Mouse (Mus musculus): ENCODE measurements around the gene Mrpl32. TPM values are rescaled to one million over a fixed set of nuclear protein-coding genes. Genes with fewer than 3 reads are reported as not detected.

Mrpl32 gene
- 28.2 and 42.2 TPM in 2 replicates for total RNA-seq (2012; rRNA removed)

- H3K9me3 ChIP-seq (ENCODE audit: control insufficient read depth, insufficient read depth, low read depth, low read length) = no peaks in the 10 kb centered on the region
- peak within 1 kb of the TSS; percentile 87 to 90 for H3K4me3 ChIP-seq (ENCODE audit: insufficient read depth in 1 of 2, low read depth in 1 of 2, low read length in 2 of 2, poor library complexity in 1 of 2, severe bottlenecking in 1 of 2)
- H3K36me3 ChIP-seq (ENCODE audit: control insufficient read depth, insufficient read depth, low read length, poor library complexity, severe bottlenecking) = peaks cover 9% of the 10 kb centered on the region
- DNase-seq (ENCODE audit: low read depth, low spot score) = peak; percentile 95
- TF ChIP-seq HCFC1 (IDR thresholded peaks at IDR 0.05; ENCODE audit: borderline replicate concordance, insufficient read depth, low read length) (peak; percentile 99), ZNF384 (IDR thresholded peaks at IDR 0.05; ENCODE audit: low read depth, low read length) (peak; percentile 100), CHD2 (IDR thresholded peaks at IDR 0.05; ENCODE audit: low read depth, low read length) (no peak)
- peak within 1 kb of the TSS; percentile 33; the same call in 1 of the 2 replicates for H3K27ac ChIP-seq (ENCODE audit: insufficient read depth, low read depth, low read length, poor library complexity, severe bottlenecking)
- in situ Hi-C loops (cut with MboI; ENCODE audit: low sequenced_read_pairs in 2 of 2, unreplicated experiment in 2 of 2) = no loop called here
- H3K4me1 ChIP-seq (ENCODE audit: control insufficient read depth in 2 of 2, insufficient read depth in 2 of 2, low read length in 2 of 2, poor library complexity in 1 of 2) = peaks cover 0 to 2% of the 10 kb centered on the region in 2 experiments; a peak in 2 of 4 replicates
- H3K9ac ChIP-seq (ENCODE audit: insufficient read depth, low read depth, low read length, poor library complexity, severe bottlenecking) = peak within 1 kb of the TSS; percentile 96
Measured at GRCm38 (mm10) chr13:14612926-14613529, at the start of gene Mrpl32, which contains the start of gene Psma2. Gene Mrpl32 (minus strand): TSS chr13:14613165. Gene Psma2 (plus strand): TSS chr13:14613240.

GRCm38 (mm10) chr13:14649301-14649700 is 36.3 kb upstream of the Mrpl32 start:
- Histone ChIP-seq H3K9me3 (ENCODE audit: control insufficient read depth, insufficient read depth, low read depth, low read length) (no peaks in the 10 kb centered on the region), H3K27ac (ENCODE audit: insufficient read depth, low read depth, low read length, poor library complexity, severe bottlenecking) (no peak overlapping the region), H3K9ac (ENCODE audit: insufficient read depth, low read depth, low read length, poor library complexity, severe bottlenecking) (no peak overlapping the region), H3K4me3 (ENCODE audit: insufficient read depth in 1 of 2, low read depth in 1 of 2, low read length in 2 of 2, poor library complexity in 1 of 2, severe bottlenecking in 1 of 2) (no peak overlapping the region), H3K36me3 (ENCODE audit: control insufficient read depth, insufficient read depth, low read length, poor library complexity, severe bottlenecking) (no peaks in the 10 kb centered on the region), H3K4me1 (ENCODE audit: control insufficient read depth in 2 of 2, insufficient read depth in 2 of 2, low read length in 2 of 2, poor library complexity in 1 of 2) (no peaks in the 10 kb centered on the region)
- TF ChIP-seq HCFC1 (IDR thresholded peaks at IDR 0.05; ENCODE audit: borderline replicate concordance, insufficient read depth, low read length) (no peak), ZNF384 (IDR thresholded peaks at IDR 0.05; ENCODE audit: low read depth, low read length) (peak; percentile 91)
- DNase-seq (ENCODE audit: low read depth, low spot score) = no peak
- in situ Hi-C loops (cut with MboI; ENCODE audit: low sequenced_read_pairs in 2 of 2, unreplicated experiment in 2 of 2) = loop anchor here in 1 of 2 experiments (10.0 kb wide), 2 partner anchors 686 to 1116 kb away; no protein-coding TSS in a partner anchor

- DNase-seq (ENCODE audit: low read depth, low spot score) = no peak
- no peak overlapping the region for H3K9ac ChIP-seq (ENCODE audit: insufficient read depth, low read depth, low read length, poor library complexity, severe bottlenecking)
- no peaks in the 10 kb centered on the region for H3K9me3 ChIP-seq (ENCODE audit: control insufficient read depth, insufficient read depth, low read depth, low read length)
- H3K36me3 ChIP-seq (ENCODE audit: control insufficient read depth, insufficient read depth, low read length, poor library complexity, severe bottlenecking) = peaks cover 24% of the 10 kb centered on the region
- H3K4me1 ChIP-seq (ENCODE audit: control insufficient read depth in 2 of 2, insufficient read depth in 2 of 2, low read length in 2 of 2, poor library complexity in 1 of 2) = 0 out of 4 replicates have a peak, but pooled peaks cover 0 to 2% of the 10 kb centered on the region in 2 experiments
- H3K4me3 ChIP-seq (ENCODE audit: insufficient read depth in 1 of 2, low read depth in 1 of 2, low read length in 2 of 2, poor library complexity in 1 of 2, severe bottlenecking in 1 of 2) = no peak overlapping the region
- no peak for TF ChIP-seq ZNF384 (IDR thresholded peaks at IDR 0.05; ENCODE audit: low read depth, low read length)
- TF ChIP-seq ZC3H11A (IDR thresholded peaks at IDR 0.05; ENCODE audit: borderline replicate concordance, low read depth, low read length) = no peak
- TF ChIP-seq HCFC1 (IDR thresholded peaks at IDR 0.05; ENCODE audit: borderline replicate concordance, insufficient read depth, low read length) = no peak
- no peak for TF ChIP-seq MAFK (IDR thresholded peaks at IDR 0.05; ENCODE audit: insufficient read depth, low read depth, low read length)
- TF ChIP-seq CHD2 (IDR thresholded peaks at IDR 0.05; ENCODE audit: low read depth, low read length) = no peak
- no peak overlapping the region for H3K27ac ChIP-seq (ENCODE audit: insufficient read depth, low read depth, low read length, poor library complexity, severe bottlenecking)
- in situ Hi-C loops (cut with MboI; ENCODE audit: low sequenced_read_pairs in 2 of 2, unreplicated experiment in 2 of 2) = loop anchor here in 1 of 2 experiments (10.0 kb wide), 2 partner anchors 695 to 1125 kb away; no protein-coding TSS in a partner anchor
Measured at GRCm38 (mm10) chr13:14639998-14640397, 27.0 kb upstream of the Mrpl32 start.

- peak within 1 kb of the TSS; percentile 57 for H3K27ac ChIP-seq (ENCODE audit: insufficient read depth, low read depth, low read length, poor library complexity, severe bottlenecking)
- DNase-seq (ENCODE audit: low read depth, low spot score) = peak; percentile 90
- H3K4me1 ChIP-seq (ENCODE audit: control insufficient read depth in 2 of 2, insufficient read depth in 2 of 2, low read length in 2 of 2, poor library complexity in 1 of 2) = peaks cover 0 to 6% of the 10 kb centered on the region in 2 experiments; a peak in 1 of 4 replicates
- in situ Hi-C loops (cut with MboI; ENCODE audit: low sequenced_read_pairs in 2 of 2, unreplicated experiment in 2 of 2) = no loop called here
- H3K4me3 ChIP-seq (ENCODE audit: insufficient read depth in 1 of 2, low read depth in 1 of 2, low read length in 2 of 2, poor library complexity in 1 of 2, severe bottlenecking in 1 of 2) = peak within 1 kb of the TSS; percentile 85 to 99
- H3K9me3 ChIP-seq (ENCODE audit: control insufficient read depth, insufficient read depth, low read depth, low read length) = no peaks in the 10 kb centered on the region
- H3K9ac ChIP-seq (ENCODE audit: insufficient read depth, low read depth, low read length, poor library complexity, severe bottlenecking) = peak within 1 kb of the TSS; percentile 97
- TF ChIP-seq HCFC1 (IDR thresholded peaks at IDR 0.05; ENCODE audit: borderline replicate concordance, insufficient read depth, low read length) (peak; percentile 86), ZC3H11A (IDR thresholded peaks at IDR 0.05; ENCODE audit: borderline replicate concordance, low read depth, low read length) (no peak), MAFK (IDR thresholded peaks at IDR 0.05; ENCODE audit: insufficient read depth, low read depth, low read length) (no peak)
- peaks cover 3% of the 10 kb centered on the region for H3K36me3 ChIP-seq (ENCODE audit: control insufficient read depth, insufficient read depth, low read length, poor library complexity, severe bottlenecking)
Measured at GRCm38 (mm10) chr13:14629726-14630641, 17.0 kb upstream of the Mrpl32 start, which contains the start of gene AW209491. Gene AW209491 (plus strand): TSS chr13:14630154.
